ENCODE assay signal across 39 mouse cellular contexts in the genomic region with DNA sequence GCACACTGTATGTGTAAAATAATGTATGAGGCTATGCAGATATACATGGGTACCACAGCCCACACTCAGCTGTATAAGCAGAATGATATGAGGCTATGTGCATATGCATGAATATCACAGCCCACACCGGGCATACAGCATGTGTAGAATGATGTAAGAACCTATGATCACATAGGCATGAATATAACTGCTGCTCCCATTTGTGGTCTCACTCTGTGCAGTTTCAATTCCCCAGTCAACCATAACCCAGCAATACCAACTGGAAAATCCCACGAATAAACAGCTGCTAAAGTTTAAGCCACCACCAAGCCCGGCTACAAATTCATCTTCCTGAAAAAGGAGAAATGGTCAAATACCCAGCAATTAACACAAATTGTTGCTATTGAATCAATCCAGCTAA. TPM values are rescaled to one million over a fixed set of nuclear protein-coding genes. Genes with fewer than 3 reads are reported as not detected.
"Had no signal": no experiment of that assay in that cellular context is flagged by ENCODE, and none has a peak within 500 bp of the region (broad histone marks: within the 10 kb centered on the region; RNA-seq: fewer than 3 reads in every experiment).

No protein-coding gene starts in this region.

- DNase-seq: gastrocnemius, adult 2 months; gastrocnemius, postnatal 10 days; gastrocnemius, postnatal 25 days; heart, adult 11 months; heart, adult 2 months; heart, postnatal 14 days; heart, postnatal 36 days; kidney, adult 18-20 months; kidney, adult 8-10 months; kidney, postnatal 10 days; kidney, postnatal 25 days; kidney, postnatal 4 days; layer of hippocampus, adult 9-11 months; layer of hippocampus, postnatal 36 days; left cerebral cortex, postnatal 4 days had no signal

- H3K27ac ChIP-seq: gastrocnemius, adult 2 months; heart, adult 2 months; heart, embryonic 13.5 days; heart, embryonic 15.5 days; hindbrain, embryonic 15.5 days; hindbrain, postnatal 0 days; limb, embryonic 13.5 days; limb, embryonic 15.5 days had no signal

- H3K27me3 ChIP-seq: hindbrain, embryonic 13.5 days; hindbrain, embryonic 15.5 days had no signal

- H3K4me2 ChIP-seq: heart, embryonic 11.5 days; heart, embryonic 13.5 days; heart, embryonic 15.5 days; hindbrain, embryonic 13.5 days; hindbrain, embryonic 15.5 days; limb, embryonic 13.5 days; limb, embryonic 15.5 days had no signal

- H3K4me3 ChIP-seq: gastrocnemius, adult 2 months; heart, adult 2 months; heart, embryonic 13.5 days; heart, embryonic 15.5 days; hindbrain, embryonic 13.5 days; hindbrain, embryonic 15.5 days; limb, embryonic 13.5 days; limb, embryonic 15.5 days had no signal

- ATAC-seq: hindbrain, postnatal 0 days; intestine, embryonic 16.5 days had no signal

- H3K9ac ChIP-seq: heart, embryonic 13.5 days; heart, embryonic 15.5 days; hindbrain, embryonic 13.5 days; hindbrain, embryonic 15.5 days; limb, embryonic 13.5 days; limb, embryonic 15.5 days had no signal

- H3K9me3 ChIP-seq: heart, embryonic 13.5 days; heart, embryonic 15.5 days; hindbrain, embryonic 13.5 days; hindbrain, embryonic 15.5 days; limb, embryonic 13.5 days; limb, embryonic 15.5 days had no signal

RNA-seq across cellular contexts. Expression of gene Aqp6, which starts 17.4 kb away (rescaled TPM):
- total RNA-seq: gastrocnemius, adult 2 months; gastrocnemius, postnatal 10 days; gastrocnemius, postnatal 25 days; gastrocnemius, postnatal 4 days; heart, postnatal 14 days; heart, postnatal 36 days; hematopoietic stem cell, adult 5-6 weeks; layer of hippocampus, adult 18-20 months; left cerebral cortex, postnatal 4 days; liver, adult 2 months had no signal
- polyA plus RNA-seq: heart, embryonic 11.5 days; heart, embryonic 13.5 days; heart, embryonic 15.5 days; heart, postnatal 0 days; intestine, embryonic 14.5 days; intestine, embryonic 16.5 days; kidney, embryonic 14.5 days; kidney, embryonic 16.5 days; limb, embryonic 11.5 days; limb, embryonic 13.5 days; limb, embryonic 15.5 days; liver, adult 2 months had no signal

RNA-seq across cellular contexts. Expression of gene Aqp5, which starts 28.0 kb away (rescaled TPM):
- total RNA-seq: gastrocnemius, adult 2 months; gastrocnemius, postnatal 25 days; gastrocnemius, postnatal 4 days; heart, postnatal 36 days; hematopoietic stem cell, adult 5-6 weeks; layer of hippocampus, adult 18-20 months; layer of hippocampus, adult 8-10 months; layer of hippocampus, postnatal 14 days; layer of hippocampus, postnatal 36 days had no signal
- polyA plus RNA-seq: limb, embryonic 11.5 days; liver, adult 2 months had no signal

RNA-seq across cellular contexts. Expression of gene Aqp2, which starts 39.7 kb away (rescaled TPM):
- total RNA-seq: gastrocnemius, adult 2 months; gastrocnemius, postnatal 10 days; gastrocnemius, postnatal 25 days; gastrocnemius, postnatal 4 days; heart, postnatal 14 days; heart, postnatal 36 days; hematopoietic stem cell, adult 5-6 weeks; hindbrain, postnatal 0 days; layer of hippocampus, adult 18-20 months; layer of hippocampus, postnatal 14 days; layer of hippocampus, postnatal 36 days; left cerebral cortex, adult 18-20 months; left cerebral cortex, postnatal 10 days; left cerebral cortex, postnatal 25 days; left cerebral cortex, postnatal 4 days; liver, adult 2 months had no signal
- polyA plus RNA-seq: heart, embryonic 11.5 days; heart, embryonic 13.5 days; heart, embryonic 15.5 days; heart, postnatal 0 days; hindbrain, embryonic 11.5 days; hindbrain, embryonic 13.5 days; hindbrain, embryonic 15.5 days; intestine, embryonic 14.5 days; intestine, embryonic 16.5 days; limb, embryonic 11.5 days; limb, embryonic 13.5 days; limb, embryonic 15.5 days; liver, adult 2 months had no signal

RNA-seq across cellular contexts. Expression of gene Asic1, which starts 51.6 kb away (rescaled TPM):
- total RNA-seq: hematopoietic stem cell, adult 5-6 weeks; liver, adult 2 months had no signal
